Mouse (Mus musculus) embryonic facial prominence, embryonic 14.5 days (tissue): ENCODE data around the gene Copg1. TPM values are rescaled to one million over a fixed set of nuclear protein-coding genes. Genes with fewer than 3 reads are reported as not detected.
A peak's percentile ranks its signal among the peaks of the same experiment; 100 is the strongest.

Source experiments
- ATAC-seq: fragments of 200-750 bp; cut with Nextera tagmentation; 2 replicates; pipeline ENCODE4 v1.8.0; 2017; ENCODE audit warnings: low read depth, moderate number of reproducible peaks, moderate TSS enrichment
- DNase-seq: peaks from one replicate; pipeline ENCODE4 v3.0.0-alpha.2; 2015; ENCODE audit warnings: low spot score
- H3K27ac ChIP-seq: fragments of 300-500 bp; sonication (generic); replicated peaks from 2 replicates; pipeline ENCODE4 v1.5.1; 2014; ENCODE audit warnings: low read depth, mild to moderate bottlenecking, low read length, moderate library complexity
- H3K27me3 ChIP-seq: fragments of 300-500 bp; sonication (generic); replicated peaks from 2 replicates; pipeline ENCODE4 v1.6.1; 2014; ENCODE audit warnings: low read length; ENCODE audit not compliant: control insufficient read depth, insufficient read depth
- H3K36me3 ChIP-seq: fragments of 300-500 bp; sonication (generic); 2 replicates; pipeline ENCODE4 v1.6.1; 2014; ENCODE audit warnings: low read length, mixed read lengths; ENCODE audit not compliant: control insufficient read depth, insufficient read depth
- H3K4me1 ChIP-seq: fragments of 300-500 bp; sonication (generic); 2 replicates; pipeline ENCODE4 v1.6.1; 2014; ENCODE audit warnings: antibody characterized with exemption, low read length; ENCODE audit not compliant: control insufficient read depth, insufficient read depth
- H3K4me2 ChIP-seq: fragments of 300-500 bp; sonication (generic); 2 replicates; pipeline ENCODE4 v1.6.1; 2014; ENCODE audit warnings: low read depth, mild to moderate bottlenecking, low read length, moderate library complexity, mixed read lengths
- H3K4me3 ChIP-seq: fragments of 300-500 bp; sonication (generic); 2 replicates; pipeline ENCODE4 v1.5.1; 2014; ENCODE audit warnings: low read depth, mild to moderate bottlenecking, low read length
- H3K9ac ChIP-seq: fragments of 300-500 bp; sonication (generic); 2 replicates; pipeline ENCODE4 v1.6.1; 2014; ENCODE audit warnings: low read depth, mild to moderate bottlenecking, low read length, moderate library complexity, mixed read lengths
- H3K9me3 ChIP-seq: fragments of 300-500 bp; sonication (generic); 2 replicates; pipeline ENCODE4 v1.6.1; 2016; ENCODE audit warnings: low read length; ENCODE audit not compliant: control insufficient read depth
- WGBS: fragments of 180-500 bp; shearing (Covaris S2); extraction: QIAGEN DNeasy Blood & Tissue Kit; methylation state at CpG from one replicate; pipeline ENCODE4 v1.1.7; 2014; 5-methylcytosine and 5-hydroxymethylcytosine counted together
- polyA plus RNA-seq: library from polyadenylated mRNA; unstranded; fragments of >200 nt; fragmentation: Nextera tagmentation; extraction: Ambion mirVana; gene quantifications from 2 replicates; pipeline ENCODE4 v1.2.1, GENCODE M21; 2014

The Copg1 gene
- polyA plus RNA-seq, result 180 and 188 TPM in 2 replicates

DNA sequence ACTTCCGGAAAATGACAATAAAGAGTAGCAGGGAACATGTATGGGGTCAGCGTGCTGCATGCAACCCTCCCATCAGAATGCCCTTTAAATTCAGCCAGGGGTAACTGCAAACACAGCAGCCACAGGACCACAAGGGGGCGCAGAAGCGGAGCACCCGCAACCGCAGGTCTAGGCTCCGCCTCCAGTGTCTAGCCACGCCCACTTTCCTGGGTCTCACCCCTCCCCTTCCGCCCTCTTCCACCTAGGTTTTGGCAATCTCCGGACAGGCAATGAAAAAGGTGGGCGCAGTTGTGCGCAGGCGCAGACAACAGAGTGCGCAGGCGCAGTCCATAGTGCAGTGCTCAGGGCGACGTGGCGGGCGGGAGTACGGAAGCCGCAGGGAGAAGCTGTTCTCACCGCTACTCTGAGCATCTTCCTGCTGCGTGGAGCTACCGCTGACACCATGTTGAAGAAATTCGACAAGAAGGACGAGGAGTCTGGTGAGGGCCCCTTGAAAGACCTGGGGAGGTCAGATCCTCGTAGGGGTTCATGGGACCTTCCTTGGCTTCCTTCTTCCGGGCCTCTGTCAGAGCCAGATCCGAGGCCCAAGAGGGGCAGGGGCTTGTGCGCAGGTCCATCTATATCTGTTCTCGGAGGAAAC, at the start of gene Copg1:
Gene Copg1, plus strand, starts transcription at position 221 of the 640 bp plus-strand sequence.
- Histone ChIP-seq H3K9ac (peak within 1 kb of the TSS; percentile 85), H3K4me3 (peak within 1 kb of the TSS; percentile 69), H3K4me1 (peaks cover 7% of the 10 kb centered on the region; the same call in 1 of the 2 replicates), H3K36me3 (peaks cover 38% of the 10 kb centered on the region), H3K4me2 (peak within 1 kb of the TSS; percentile 72), H3K9me3 (no peaks in the 10 kb centered on the region), H3K27ac (peak within 1 kb of the TSS; percentile 76), H3K27me3 (no peaks in the 10 kb centered on the region)
- DNase-seq (peak; percentile 98), ATAC-seq (peak; percentile 97)
- WGBS, result under 1% methylated on average over 31 of the region's 31 CpGs

DNA sequence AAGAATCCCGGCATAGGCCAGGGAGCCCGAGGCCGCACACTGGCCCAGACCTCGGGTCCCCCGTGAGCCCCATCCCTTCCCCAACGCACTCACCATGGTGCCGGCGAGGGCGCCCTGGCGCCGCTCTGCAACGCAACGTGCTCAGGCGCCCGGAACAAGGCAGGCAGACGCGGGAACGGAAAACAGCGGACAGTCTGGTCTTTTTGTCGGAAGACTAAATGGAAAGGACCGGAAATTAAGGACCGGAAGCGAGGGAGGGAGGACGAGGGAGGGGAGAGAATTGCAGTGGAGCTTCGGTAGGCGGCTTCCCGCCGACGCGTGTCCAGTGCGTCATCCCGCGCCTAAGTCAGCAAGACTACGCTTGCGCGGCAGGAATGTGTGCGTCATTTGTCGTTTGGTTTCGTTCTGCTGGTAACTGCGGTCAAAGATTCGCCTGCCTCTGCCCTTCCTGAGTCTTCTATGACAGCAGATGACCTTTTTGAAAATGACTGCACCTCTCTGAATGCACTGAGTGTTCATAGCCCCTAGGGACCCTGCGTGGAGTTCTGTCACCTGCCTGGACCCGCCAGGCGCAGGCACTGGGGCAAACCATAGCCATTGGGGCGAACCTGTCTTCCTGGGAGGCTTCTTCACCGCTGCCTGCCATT, 48.9 kb upstream of the Copg1 start, which contains the start of gene Isy1:
Gene Isy1, minus strand, starts transcription at position 248 of the 647 bp plus-strand sequence.
- Histone ChIP-seq H3K4me1 (peaks cover 3% of the 10 kb centered on the region; the same call in 1 of the 2 replicates), H3K36me3 (peaks cover 33% of the 10 kb centered on the region), H3K9ac (peak within 1 kb of the TSS; percentile 89), H3K4me3 (peak within 1 kb of the TSS; percentile 76), H3K27ac (peak within 1 kb of the TSS; percentile 97), H3K4me2 (peak within 1 kb of the TSS; percentile 90), H3K27me3 (no peaks in the 10 kb centered on the region), H3K9me3 (0 out of 2 replicates have a peak, but pooled peaks cover 3% of the 10 kb centered on the region)
- WGBS, result under 1% methylated on average over 45 of the region's 46 CpGs
- DNase-seq, result peak; percentile 99
- ATAC-seq, result peak; percentile 98

DNA sequence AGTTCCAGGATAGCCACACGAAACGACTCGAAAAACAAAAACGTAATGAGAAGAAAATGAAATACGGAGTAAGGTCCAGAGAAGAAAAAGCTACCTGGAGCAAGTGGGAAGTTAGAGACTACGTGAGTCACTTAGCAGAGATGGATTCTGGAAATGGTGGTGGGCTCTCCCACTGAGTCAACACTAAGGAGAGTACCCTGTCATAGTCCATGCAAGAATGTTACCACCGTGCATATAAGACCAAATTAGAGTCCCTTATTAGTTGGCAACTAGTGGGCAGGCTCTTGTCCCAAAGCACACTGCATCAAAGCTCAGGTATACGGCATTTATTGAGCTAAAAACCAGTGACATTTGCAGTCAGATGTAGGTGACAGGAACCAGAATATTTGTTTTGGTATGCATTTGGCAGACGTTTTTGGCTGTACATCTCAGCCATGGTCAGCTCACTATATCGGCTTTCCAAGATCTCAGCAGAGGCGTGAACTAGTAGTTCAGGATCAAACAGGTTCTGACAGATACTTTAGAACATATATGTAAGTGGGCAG, 47.7 kb upstream of the Copg1 start:
- peaks cover 3% of the 10 kb centered on the region; the same call in 1 of the 2 replicates for H3K4me1 ChIP-seq
- 61% methylated on average over 11 of the region's 11 CpGs for WGBS
- H3K9ac ChIP-seq, result no peak overlapping the region
- ATAC-seq, result no peak
- H3K27ac ChIP-seq, result peak overlapping the region; percentile 97; the same call in 1 of the 2 replicates
- H3K4me2 ChIP-seq, result no peak overlapping the region
- peaks cover 35% of the 10 kb centered on the region for H3K36me3 ChIP-seq
- no peak overlapping the region for H3K4me3 ChIP-seq
- DNase-seq, result no peak
- H3K9me3 ChIP-seq, result 0 out of 2 replicates have a peak, but pooled peaks cover 3% of the 10 kb centered on the region
- no peaks in the 10 kb centered on the region for H3K27me3 ChIP-seq

DNA sequence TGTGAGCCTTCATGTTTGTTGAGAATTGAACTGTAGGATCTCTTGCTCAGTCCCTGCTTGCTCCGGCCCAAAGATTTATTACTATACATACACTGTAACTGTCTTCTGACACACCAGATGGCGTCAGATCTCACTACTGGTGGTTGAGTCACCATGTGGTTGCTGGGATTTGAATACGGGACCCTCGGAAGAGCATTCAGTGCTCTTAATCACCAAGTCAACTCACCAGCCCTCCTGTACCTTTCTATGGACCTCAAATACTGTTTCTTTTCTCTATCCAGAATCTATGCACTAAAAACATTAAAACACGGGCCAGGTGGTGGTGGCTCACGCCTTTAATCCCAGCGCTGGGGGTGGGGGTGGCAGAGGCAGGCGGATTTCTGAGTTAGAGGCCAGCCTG, 46.0 kb upstream of the Copg1 start:
- no peak overlapping the region for H3K4me2 ChIP-seq
- H3K27ac ChIP-seq, result no peak overlapping the region
- H3K9ac ChIP-seq, result no peak overlapping the region
- no peak for ATAC-seq
- no peak overlapping the region for H3K4me3 ChIP-seq
- H3K27me3 ChIP-seq, result no peaks in the 10 kb centered on the region
- peaks cover 3% of the 10 kb centered on the region; the same call in 1 of the 2 replicates for H3K4me1 ChIP-seq
- no peak for DNase-seq
- peaks cover 45% of the 10 kb centered on the region for H3K36me3 ChIP-seq
- H3K9me3 ChIP-seq, result 0 out of 2 replicates have a peak, but pooled peaks cover 3% of the 10 kb centered on the region
- WGBS, result 76% methylated on average over 8 of the region's 8 CpGs

DNA sequence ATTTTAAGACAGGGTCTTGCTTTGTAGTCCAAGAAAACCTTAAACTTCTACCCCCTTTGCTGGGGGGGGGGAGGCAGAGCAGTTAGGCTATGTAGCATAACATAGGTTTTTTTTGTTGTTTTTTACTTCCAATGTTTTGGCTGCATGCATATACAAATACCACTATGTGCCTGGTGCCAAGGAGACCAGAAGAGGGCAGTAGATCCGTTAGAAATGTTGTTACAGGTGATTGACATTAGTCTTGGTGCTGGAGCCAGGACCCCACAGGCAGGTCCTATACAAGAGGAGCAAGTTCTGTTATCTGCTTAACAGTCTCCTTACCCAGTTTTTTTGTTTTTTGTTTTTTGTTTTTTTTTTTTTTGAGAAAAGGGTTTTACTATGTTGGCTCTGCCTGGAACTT, 45.4 kb upstream of the Copg1 start:
- 12% methylated on average over 1 of the region's 1 CpGs for WGBS
- H3K9me3 ChIP-seq, result 0 out of 2 replicates have a peak, but pooled peaks cover 3% of the 10 kb centered on the region
- no peaks in the 10 kb centered on the region for H3K27me3 ChIP-seq
- DNase-seq (peak; percentile 33), ATAC-seq (no peak)
- H3K4me1 ChIP-seq, result peaks cover 9% of the 10 kb centered on the region
- no peak overlapping the region for H3K4me2 ChIP-seq
- no peak overlapping the region for H3K27ac ChIP-seq
- no peak overlapping the region for H3K4me3 ChIP-seq
- no peak overlapping the region for H3K9ac ChIP-seq
- peaks cover 45% of the 10 kb centered on the region for H3K36me3 ChIP-seq

DNA sequence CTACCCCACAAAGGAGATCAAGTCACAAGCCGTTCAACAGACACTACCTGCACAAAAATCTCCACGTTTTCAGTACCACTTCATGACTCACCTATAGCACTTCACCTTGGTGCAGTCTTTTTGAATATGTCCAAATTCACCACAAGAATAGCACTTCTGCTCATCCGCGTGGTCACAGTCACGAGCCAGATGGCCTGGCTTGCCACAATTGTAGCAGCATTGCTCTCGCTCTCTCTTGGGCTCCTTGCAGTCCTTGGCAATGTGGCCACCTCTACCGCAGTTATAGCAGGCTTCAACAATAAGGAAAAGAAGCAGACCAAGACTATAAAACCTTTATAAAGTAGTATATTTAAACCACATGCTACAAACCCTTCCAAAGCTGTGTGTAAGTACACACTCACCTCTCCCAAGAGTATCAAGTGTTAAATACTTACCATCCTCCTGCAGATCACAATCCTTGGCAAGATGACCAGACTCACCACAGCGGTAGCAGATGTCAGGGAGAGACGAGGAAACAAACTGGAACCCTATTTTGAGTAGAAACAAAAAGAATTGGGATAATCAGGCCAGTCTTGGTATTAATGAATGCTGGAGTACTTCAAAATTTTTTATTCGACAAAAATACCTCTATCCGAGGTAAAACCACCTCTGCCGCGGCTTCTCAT, 42.5 kb upstream of the Copg1 start:
- Histone ChIP-seq H3K27ac (no peak overlapping the region), H3K27me3 (no peaks in the 10 kb centered on the region), H3K9ac (no peak overlapping the region), H3K4me2 (no peak overlapping the region), H3K36me3 (peaks cover 60% of the 10 kb centered on the region), H3K9me3 (0 out of 2 replicates have a peak, but pooled peaks cover 3% of the 10 kb centered on the region), H3K4me3 (no peak overlapping the region), H3K4me1 (peaks cover 21% of the 10 kb centered on the region)
- ATAC-seq (no peak), DNase-seq (no peak)
- 88% methylated on average over 13 of the region's 13 CpGs for WGBS

DNA sequence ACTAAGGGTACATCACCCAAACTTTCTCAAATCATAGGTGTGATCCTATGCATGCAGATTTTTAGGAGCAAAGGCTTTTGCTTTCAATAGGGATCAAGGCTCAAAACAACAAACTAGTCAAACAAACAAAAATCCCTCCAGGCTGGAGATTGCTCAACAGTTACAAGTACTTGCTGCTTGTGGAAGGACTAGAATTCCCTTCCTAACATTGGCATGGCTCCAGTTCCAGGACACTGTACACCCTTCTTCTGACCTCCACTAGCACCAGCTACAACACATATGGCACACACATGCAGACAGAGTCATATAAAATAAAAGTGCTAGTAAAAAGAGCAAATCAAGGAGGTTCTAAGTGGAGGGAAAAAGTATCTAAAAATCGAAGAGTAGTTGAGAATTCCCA, 40.8 kb upstream of the Copg1 start:
- DNase-seq (no peak), ATAC-seq (no peak)
- Histone ChIP-seq H3K4me3 (no peak overlapping the region), H3K36me3 (peaks cover 57% of the 10 kb centered on the region), H3K4me1 (peaks cover 25% of the 10 kb centered on the region), H3K9me3 (0 out of 2 replicates have a peak, but pooled peaks cover 3% of the 10 kb centered on the region), H3K27ac (no peak overlapping the region), H3K27me3 (no peaks in the 10 kb centered on the region), H3K9ac (no peak overlapping the region), H3K4me2 (0 out of 2 replicates have a peak overlapping the region, but pooled peaks have one; percentile 6)
- 71% methylated on average over 1 of the region's 1 CpGs for WGBS

DNA sequence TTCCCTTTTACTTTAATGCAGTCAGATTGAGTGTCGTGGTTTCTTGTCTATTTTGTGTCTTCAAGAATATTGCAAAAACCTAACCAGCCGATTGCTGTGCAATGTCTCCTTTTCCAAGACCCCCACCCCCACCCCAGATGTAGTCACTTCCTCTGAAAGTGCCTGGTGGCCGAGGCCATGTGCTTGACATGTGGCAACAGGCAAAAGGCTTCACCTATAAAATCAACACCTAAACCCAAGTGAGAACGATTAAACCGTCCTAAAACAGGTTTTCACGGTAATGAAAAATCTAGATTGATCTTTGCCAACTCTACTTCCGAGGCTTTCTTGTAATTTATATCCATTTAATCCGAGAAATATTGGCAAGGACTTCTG, 37.8 kb upstream of the Copg1 start:
- Histone ChIP-seq H3K4me3 (peak overlapping the region; percentile 100), H3K9me3 (no peaks in the 10 kb centered on the region), H3K9ac (peak overlapping the region; percentile 100), H3K4me2 (peak overlapping the region; percentile 77), H3K27ac (peak overlapping the region; percentile 97), H3K4me1 (peaks cover 25% of the 10 kb centered on the region), H3K27me3 (no peaks in the 10 kb centered on the region), H3K36me3 (peaks cover 27% of the 10 kb centered on the region)
- DNase-seq, result peak; percentile 55
- no peak for ATAC-seq
- 0% methylated on average over 8 of the region's 8 CpGs for WGBS
